Mouse (Mus musculus) adrenal gland, postnatal 14 days (tissue): ENCODE data around the gene Pgp. TPM values are rescaled to one million over a fixed set of nuclear protein-coding genes. Genes with fewer than 3 reads are reported as not detected.
A peak's percentile ranks its signal among the peaks of the same experiment; 100 is the strongest.

Experiments used
- DNase-seq: peaks from one replicate; pipeline ENCODE4 v3.0.0; 2021; ENCODE audit warnings: mixed read lengths
- total RNA-seq: library from RNA; stranded (reverse); gene quantifications from 2 replicates; pipeline ENCODE4 v1.2.3, GENCODE M21; 2021

The Pgp gene
- total RNA-seq, 1 experiment from 2014 or later, result 55.8 TPM

DNA sequence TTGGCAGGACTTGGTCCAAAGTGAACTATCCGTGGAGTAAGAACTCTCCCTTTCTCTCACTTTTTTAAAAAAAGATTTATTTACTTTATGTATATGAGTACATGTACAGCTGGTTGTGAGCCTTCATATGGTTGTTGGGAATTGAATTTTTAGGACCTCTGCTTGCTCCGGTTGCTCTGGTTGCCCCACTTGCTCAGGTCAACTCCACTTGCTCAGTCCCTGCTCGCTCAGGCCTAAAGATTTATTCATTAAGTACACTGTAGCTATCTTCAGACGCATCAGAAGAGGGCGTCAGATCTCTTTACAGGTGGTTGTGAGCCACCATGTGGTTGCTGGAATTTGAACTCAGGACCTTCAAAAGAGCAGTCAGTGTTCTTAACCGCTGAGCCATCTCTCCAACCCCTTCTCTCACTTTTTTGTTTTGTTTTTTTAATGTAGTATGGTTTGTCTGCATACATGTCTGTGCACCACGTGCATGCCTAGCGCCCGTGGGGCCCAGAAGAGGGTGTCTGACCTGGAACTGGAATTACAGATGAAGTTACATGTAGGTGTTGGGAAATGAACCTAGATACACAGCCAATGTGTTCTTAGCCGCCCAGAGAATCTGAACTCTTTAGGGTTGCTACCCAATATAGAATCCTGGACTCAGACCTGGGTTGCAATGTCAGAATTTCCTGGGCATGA lies 14.5 kb upstream of the Pgp start:
- peak; percentile 2 for DNase-seq

DNA sequence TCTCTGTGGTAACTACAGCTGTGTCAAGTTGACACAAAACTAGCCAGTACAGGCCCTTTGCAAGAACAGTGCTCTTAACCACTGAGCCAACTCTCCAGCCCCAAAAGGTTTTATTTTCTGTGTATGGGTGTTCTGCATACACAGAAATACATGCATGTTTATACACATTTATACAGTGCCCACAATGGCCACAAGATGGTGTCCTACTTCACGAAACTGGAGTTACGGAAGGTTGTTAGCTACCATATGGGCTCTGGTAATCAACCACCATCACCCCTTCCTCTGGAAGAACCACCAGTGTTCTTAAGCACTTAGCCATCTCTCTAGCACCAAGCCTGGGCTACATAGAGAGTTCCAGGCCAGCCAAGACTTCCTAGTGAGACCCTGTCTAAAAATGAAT lies 8.6 kb upstream of the Pgp start:
- DNase-seq, result peak; percentile 46

DNA sequence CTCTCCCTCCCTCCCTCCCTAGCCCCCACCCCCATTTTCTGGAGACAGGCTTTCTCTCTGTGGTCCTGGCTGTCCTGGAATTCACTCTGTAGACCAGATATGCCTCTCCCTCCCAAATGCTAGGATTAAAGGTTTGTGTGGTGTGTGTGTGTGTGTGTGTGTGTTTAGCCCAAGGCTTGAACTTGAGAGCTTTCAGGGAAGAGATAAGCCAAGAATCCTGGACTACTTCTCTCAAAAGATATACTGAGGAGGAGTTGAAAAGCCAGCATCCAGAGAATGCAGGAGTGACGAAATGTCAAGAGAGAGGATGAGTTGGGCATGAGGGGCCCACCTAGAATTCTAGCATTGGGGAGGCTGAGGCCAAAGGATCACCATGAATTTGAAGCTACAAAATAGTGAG lies 7.3 kb upstream of the Pgp start:
- DNase-seq, result no peak

DNA sequence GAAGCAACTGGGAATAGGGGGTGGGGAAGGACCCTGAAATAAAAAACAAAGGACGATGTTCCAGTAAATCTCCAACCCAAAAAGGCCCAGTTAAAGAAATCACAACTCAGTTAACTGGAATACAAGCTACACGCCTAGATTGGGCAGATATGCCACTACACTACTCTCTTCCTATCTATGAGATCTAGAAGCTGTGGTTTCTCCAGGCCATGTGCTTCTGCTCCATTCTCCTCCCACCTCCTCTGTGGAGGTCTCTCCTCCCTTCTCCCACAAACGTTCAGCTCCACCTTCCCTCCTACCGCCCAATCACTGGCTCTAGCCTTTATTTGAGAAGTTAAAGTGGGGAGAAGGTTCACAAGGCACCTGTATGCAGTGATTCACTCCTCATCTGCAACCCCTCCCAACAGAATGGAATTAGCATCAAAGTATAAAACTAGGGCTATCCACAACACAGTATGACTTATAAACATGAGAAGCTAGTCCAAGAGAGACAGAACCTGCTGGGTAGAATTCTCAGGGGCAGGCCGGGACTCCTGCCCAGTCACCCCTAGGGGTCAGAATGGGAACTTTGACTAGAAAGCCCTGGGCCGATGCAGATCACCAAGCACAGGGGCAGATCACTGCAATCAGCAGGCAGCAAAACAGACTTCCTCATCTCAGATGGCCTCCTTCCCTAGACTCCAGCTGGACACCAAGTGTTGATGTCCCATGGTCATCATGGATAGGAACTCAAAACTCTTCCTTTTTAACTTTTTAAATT lies 6.6 kb upstream of the Pgp start:
- DNase-seq, result no peak

DNA sequence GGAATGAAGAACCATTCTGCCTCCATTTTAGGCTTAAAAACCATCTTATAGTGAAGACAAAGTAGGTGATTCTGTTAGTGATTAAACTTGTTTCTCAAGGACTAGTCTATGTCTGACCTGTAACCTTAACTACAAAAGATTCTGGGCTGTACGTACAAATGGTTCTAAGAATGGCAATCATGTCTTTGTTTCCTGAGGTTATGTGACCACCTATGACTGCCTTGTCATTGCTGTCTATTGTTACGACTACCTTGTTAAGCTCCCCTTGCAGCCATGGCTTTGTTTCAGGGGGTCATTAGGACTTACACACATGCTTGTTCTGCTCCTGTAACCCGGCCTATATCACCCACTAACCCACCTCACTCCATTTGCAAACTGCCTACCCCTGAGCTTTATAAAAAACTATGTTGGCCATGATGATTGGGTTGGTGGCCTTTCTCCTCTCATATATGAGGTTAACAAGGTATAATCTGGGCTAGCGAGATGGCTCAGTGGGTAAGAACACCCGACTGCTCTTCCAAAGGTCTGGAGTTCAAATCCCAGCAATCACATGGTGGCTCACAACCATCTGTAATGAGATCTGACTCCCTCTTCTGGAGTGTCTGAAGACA lies 1.5 kb upstream of the Pgp start:
- DNase-seq, result no peak

DNA sequence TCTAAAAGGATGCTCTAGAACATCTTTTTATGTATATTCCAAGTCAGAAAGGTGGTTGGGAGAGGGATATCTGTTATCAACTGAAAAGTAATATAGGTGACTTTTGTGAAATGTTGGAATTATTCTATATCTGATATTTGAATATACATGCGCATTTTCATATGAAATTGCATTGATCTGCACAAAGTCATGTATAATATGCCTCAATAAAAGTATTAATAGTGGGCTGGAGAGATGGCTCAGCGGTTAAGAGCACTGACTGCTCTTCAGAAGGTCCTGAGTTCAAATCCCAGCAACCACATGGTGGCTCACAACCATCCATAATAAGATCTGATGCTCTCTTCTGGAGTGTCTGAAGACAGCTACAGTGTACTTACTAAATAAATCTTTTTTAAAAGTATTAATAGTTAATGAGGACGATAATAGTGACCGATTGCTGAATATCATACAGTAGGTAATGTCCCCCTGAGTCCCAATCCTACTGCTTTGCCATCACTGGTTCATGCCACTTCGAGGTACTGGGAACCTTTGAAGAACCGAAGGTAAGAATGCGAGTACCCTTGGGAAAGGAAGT lies 769 bp upstream of the Pgp start:
- no peak for DNase-seq

DNA sequence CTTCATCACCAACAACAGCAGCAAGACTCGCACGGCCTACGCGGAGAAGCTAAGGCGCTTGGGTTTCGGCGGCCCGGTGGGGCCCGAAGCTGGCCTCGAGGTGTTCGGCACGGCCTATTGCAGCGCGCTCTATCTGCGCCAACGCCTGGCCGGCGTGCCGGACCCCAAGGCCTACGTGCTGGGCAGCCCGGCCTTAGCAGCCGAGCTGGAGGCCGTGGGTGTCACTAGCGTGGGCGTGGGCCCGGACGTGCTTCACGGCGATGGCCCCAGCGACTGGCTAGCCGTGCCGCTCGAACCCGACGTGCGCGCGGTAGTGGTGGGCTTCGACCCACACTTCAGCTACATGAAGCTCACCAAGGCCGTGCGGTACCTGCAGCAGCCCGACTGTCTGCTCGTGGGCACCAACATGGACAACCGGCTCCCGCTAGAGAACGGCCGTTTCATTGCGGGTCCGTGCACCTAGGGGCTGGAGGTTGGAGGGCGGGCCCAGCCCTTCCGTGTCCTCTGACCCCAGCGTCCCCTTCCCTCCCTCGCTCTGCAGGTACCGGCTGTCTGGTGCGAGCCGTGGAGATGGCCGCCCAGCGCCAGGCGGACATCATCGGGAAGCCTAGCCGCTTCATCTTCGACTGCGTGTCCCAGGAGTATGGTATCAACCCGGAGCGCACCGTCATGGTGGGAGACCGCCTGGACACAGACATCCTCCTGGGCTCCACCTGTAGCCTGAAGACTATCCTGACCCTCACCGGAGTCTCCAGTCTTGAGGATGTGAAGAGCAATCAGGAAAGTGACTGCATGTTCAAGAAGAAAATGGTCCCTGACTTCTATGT lies 722 bp downstream of the Pgp start:
- DNase-seq, result peak; percentile 67

DNA sequence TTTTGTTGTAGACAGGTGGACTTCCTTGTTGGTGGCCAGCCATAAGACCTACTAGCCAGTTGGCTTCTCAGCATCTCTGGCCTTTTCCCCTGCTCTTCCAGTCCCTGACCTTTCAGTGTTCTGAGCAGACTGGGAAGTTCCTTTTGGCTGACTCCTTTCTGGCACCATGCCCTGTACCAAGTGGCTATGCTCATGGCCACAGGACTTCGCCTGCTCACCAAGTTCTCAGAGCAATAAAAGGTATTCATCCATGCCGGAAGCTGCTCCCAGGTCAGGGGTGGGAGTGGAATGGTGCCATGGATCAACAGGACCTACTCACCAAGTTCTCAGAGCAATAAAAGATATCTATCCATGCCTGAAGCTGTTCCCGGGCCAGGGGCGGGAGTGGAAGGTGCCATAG lies 2.3 kb downstream of the Pgp start:
- DNase-seq, result peak; percentile 88

DNA sequence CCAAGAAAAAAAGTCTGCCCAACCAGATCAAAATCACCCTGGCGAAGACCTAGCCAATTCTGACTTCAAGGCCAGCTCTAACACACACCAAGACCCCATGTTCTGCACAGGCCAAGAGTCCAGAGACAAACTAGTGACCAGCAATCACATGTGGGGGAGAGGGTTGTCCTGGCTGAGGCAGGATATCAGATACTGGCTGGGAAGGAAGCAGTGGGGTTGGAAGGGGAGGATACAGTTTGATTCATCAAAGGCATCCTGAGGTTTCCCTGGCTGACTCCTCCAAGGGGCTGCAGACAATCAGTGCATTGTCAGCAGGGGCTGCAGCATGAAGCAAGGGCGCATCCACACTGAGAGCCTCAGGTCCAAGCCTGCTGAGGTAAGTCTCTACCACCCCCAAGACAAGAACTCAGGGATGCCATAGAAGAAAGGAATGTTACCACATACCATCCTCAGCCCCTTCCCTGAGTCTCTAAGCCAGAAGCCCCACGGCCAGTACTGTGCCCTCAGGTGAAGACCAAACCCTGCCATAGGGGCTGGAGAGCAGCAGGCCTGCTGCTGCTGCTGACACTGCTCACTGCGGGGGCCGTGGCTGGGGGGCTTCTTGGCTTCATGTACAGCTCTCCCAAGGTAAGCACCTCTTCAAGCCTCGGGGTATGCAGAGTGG lies 3.6 kb downstream of the Pgp start, which contains the start of gene Bricd5:
Gene Bricd5 (plus strand): TSS at position 273 of the 664 bp plus-strand sequence.
- no peak for DNase-seq

DNA sequence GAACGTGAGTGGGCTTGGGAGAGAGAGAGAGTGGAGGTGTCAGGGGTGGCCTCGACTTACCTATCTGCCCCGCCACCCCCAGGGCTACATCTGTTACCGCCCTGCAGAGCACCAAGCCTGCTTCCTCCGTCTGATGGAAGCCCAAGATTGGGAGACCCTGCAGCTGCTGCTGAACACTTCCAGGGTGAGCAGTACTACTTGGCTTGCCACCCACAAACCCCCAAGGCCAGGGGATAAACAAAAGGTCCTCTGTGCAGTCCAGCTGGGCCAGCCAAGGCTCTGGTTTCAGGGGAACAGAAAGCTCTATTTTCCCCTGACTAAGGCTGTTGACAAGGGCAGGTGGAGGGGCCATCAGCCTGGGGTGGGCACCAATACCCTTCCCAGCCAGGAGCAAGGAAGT lies 4.4 kb downstream of the Pgp start:
- no peak for DNase-seq

DNA sequence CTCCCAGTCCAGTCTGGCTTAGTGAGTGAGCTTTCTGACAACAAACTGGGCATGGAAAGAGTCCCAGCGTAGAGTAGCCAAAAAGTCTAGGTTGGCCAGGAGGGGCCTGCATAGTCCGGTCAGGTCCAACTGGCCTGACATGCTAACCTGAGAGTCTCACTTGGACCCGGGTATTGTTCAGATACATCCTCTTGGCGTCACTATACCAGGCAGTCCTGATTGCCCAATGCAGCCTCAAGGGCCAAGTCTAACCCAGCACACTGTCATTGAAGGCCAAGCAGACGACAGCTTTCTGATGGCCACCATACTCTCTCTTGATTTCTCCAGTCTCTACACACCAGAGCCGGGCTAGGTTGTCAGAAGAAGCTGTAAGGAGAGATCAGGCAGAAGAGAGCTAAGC lies 5.4 kb downstream of the Pgp start:
- DNase-seq, result no peak

DNA sequence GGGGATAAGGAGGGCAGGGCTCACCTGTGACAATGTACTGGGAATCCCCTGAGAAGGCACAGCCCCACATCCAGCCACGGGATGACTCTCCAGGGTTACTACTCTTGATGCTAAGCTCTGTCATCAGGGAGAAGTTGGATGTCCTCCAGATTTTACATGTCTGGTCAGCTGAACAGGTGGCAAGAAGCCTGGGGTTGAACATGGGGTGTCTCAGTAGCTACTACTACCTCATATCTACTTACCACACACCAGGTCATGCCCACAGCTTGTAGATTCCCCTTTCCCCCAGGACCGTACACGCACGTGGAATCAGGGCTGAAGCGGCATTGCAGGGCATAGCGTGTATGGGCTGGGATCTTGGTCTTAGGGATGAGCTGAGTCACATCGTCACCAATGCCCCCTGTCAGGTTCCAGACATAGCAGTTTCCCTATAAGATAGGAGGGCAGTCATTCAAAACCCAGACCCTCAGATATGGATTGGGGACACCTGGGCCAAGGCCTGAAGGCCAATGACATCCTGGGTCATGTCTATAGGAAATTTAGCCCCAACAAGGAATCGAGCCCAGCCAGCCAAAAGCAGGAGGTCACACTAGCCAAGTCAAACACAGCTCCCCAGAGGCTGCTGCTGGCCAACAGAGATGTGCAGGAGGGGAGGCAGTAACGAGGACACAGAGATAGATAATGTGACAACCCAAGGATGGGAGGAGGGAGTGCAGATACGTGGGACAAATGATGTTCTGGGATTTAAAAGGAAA lies 6.0 kb downstream of the Pgp start:
- DNase-seq, result no peak

DNA sequence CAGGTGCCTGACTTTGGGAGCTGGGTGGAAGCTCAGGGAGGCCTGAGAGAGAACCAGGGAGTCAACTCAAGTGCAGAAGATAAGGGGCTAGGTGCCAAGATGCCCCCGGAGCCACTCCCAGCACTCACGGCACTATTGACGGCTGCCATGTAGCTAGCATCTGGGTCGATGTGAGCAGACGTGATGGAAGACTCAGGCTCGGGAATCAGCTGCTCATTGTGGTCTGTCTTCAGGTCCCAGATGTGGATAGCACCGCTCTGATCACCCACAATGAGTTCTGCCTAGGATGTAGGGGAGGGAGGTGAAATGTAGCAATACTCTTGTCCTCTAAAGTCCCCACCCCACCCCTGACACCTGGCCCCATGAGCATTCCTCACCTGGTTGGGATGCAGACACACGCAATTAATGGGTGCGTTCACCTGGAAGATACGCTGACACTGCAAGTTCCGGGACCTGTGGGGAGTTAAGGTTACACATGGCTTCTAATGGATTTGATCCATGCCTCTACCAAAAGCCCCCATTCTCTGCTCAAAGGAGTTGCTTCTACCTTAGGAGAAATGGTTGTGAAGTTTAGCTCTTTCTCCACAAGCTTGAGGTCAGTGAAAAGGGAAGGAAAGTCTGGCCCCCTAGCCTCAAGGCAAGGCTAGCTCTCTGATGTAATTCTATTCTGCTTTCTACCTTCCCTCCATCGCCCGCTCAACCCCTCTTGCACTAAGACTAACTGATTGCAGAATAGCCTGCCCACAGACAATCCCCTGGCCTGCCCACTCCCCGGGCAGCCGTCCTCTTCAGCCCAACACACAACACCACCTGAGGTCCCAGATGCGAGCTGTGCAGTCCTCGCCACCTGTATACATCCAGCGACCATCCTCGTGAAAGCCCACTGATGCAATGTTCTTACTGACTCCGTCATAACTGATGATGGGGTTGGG lies 7.1 kb downstream of the Pgp start:
- no peak for DNase-seq

DNA sequence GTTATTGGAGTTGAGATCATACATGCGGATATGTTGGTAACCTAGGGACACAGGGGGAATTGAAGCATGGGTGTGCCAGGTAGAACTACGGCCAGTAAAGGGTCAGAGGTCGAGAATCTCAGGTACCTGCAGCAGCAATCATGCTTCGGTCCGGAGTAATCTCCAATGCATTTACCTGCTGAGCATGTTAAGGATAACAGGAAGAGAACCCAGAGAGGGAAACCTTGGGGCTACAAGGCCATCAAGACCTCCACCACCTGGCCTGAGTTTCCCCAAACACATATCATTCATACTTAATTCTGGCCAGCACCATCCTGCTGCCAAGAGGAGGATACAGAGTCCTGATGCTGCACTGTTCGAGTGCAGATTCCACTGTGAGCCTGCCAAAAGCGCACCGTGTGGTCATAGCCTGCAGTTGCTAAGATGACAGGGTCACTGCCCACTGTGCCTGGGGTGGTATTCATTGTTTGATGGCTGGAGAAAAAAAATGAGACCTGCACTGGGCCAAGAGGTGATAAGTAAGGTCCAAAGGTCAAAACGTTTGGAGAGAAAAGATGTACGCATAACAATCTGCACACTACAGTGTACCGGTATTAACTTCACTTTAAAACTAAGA lies 7.9 kb downstream of the Pgp start:
- no peak for DNase-seq

DNA sequence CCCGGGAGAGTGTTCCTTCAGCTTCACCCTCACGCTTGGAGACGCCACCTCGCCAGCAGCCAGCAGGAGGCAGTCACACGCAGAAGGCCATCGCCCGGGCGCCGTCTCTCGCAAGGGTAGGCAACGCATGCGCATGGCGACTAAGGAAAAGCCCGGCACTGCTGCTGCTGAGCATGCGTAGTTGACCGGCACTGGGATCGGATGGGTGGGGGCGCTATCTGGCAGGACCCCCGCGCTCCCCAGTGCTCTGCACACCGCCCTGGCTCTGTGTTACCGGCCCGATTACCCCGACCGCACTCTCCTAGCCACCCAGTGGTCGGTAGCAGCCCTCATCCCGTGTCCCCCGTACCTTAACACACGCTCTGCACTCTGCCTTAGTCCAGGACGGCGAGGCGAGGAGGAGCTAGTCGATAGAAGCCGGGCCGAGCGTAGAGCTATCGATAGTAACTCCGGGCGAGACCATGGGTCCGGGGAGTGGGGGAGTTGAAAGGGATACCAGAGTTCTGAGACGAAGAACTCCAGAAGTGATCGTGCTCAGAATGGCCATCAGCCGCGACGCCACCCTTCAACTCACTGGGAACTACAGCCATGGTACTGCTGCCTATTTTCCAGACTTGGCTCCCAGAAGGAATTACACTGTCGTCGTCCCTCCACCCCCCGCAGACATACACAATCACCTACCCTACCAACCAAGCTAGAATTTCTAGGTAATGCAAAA lies 8.6 kb downstream of the Pgp start, which contains the start of gene Mlst8:
Gene Mlst8 (minus strand): TSS at position 416 of the 718 bp plus-strand sequence.
- DNase-seq, result peak; percentile 99

DNA sequence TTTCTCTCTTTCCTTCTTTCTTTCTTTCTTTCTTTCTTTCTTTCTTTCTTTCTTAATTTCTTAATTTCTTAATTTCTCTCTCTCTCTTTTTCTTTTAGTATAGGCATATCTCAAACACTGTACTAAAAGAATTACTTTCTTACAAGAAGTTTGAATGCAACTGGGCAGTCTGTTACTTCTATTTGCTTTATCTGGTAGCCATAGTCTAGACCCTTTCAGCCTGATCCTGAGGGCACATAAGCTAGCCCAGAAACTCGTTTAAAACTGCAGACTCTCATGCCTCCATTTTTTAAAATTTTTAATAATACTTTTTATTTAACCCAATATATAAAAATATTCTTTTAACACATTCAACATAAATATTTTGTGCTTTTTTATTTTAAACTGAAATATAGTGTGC lies 9.2 kb downstream of the Pgp start:
- DNase-seq, result no peak

DNA sequence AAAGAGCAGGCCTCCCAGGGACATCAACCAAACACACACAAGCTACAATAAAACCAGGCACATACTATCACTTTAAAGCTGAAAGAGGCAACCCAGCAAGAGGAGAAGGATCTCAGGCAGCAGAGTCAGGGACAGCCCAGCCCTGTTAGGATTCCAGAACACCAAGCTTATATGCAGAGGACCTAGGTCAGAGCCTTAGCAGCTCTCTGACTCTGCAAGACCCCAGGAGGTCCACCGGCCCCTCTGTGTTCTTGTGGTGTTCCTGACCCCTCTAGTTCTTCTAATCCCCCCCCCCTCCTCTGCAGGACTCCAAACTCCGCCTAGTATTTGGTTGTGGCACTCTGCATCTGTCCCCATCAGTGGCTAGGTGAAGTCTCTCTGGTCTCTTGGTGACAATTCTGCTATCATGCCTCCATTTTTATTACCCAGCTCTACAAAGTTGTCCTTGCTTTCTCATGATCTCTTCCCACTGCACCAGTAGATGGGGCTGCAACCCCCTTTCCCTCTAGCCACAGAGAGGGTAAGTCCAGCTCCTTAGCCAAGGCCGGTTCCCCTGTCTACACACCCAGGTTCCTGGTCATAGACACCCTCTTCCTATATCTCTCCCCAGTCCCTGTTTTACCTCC lies 10.1 kb downstream of the Pgp start:
- DNase-seq, result no peak
